Mouse (Mus musculus) lung, embryonic 16.5 days (tissue): ENCODE results near the gene Wfdc5. TPM values are rescaled to one million over a fixed set of nuclear protein-coding genes. Genes with fewer than 3 reads are reported as not detected.
"Not testable (repeated sequence)": the region's sequence is repeated elsewhere in the genome, so short reads cannot be mapped to it uniquely, and the experiment has no call there.

Source experiments
- ATAC-seq: fragments of 200-750 bp; cut with Nextera tagmentation; 2 replicates; pipeline ENCODE4 v1.8.0; 2017; ENCODE audit warnings: low read depth, mild to moderate bottlenecking, moderate library complexity
- H3K27ac ChIP-seq: fragments of 300-500 bp; sonication (generic); 2 replicates; pipeline ENCODE4 v1.5.1; 2014; ENCODE audit warnings: mild to moderate bottlenecking, control low read depth, low read length
- H3K27me3 ChIP-seq: fragments of 300-500 bp; sonication (generic); 2 replicates; pipeline ENCODE4 v1.6.1; 2014; ENCODE audit warnings: low read depth, low read length, mixed read lengths; ENCODE audit not compliant: control insufficient read depth, insufficient read depth
- H3K36me3 ChIP-seq: fragments of 300-500 bp; sonication (generic); 2 replicates; pipeline ENCODE4 v1.6.1; 2014; ENCODE audit warnings: low read length; ENCODE audit not compliant: control insufficient read depth, insufficient read depth
- H3K4me1 ChIP-seq: fragments of 300-500 bp; sonication (generic); replicated peaks from 2 replicates; pipeline ENCODE4 v1.6.1; 2014; ENCODE audit warnings: low read length, mixed read lengths; ENCODE audit not compliant: control insufficient read depth, insufficient read depth
- H3K4me2 ChIP-seq: fragments of 300-500 bp; sonication (generic); 2 replicates; pipeline ENCODE4 v1.6.1; 2014; ENCODE audit warnings: low read depth, low read length, control low read depth
- H3K4me3 ChIP-seq: fragments of 300-500 bp; sonication (generic); 2 replicates; pipeline ENCODE4 v1.5.1; 2014; ENCODE audit warnings: mild to moderate bottlenecking, low read length, control low read depth
- H3K9ac ChIP-seq: fragments of 300-500 bp; sonication (generic); 2 replicates; pipeline ENCODE4 v1.6.1; 2014; ENCODE audit warnings: low read length, control low read depth
- H3K9me3 ChIP-seq: fragments of 300-500 bp; sonication (generic); 2 replicates; pipeline ENCODE4 v1.6.1; 2016; ENCODE audit warnings: low read length; ENCODE audit not compliant: control insufficient read depth
- WGBS: fragments of 180-500 bp; shearing (Covaris S2); extraction: QIAGEN DNeasy Blood & Tissue Kit; methylation state at CpG from one replicate; pipeline ENCODE4 v1.1.7; 2014; 5-methylcytosine and 5-hydroxymethylcytosine counted together
- polyA plus RNA-seq: library from polyadenylated mRNA; unstranded; fragments of >200 nt; fragmentation: Nextera tagmentation; extraction: Ambion mirVana; gene quantifications from 2 replicates; pipeline ENCODE4 v1.2.1, GENCODE M21; 2015

Gene Wfdc5
- 0.16 TPM in 1 of 2 replicates, not detected in the other for polyA plus RNA-seq

DNA sequence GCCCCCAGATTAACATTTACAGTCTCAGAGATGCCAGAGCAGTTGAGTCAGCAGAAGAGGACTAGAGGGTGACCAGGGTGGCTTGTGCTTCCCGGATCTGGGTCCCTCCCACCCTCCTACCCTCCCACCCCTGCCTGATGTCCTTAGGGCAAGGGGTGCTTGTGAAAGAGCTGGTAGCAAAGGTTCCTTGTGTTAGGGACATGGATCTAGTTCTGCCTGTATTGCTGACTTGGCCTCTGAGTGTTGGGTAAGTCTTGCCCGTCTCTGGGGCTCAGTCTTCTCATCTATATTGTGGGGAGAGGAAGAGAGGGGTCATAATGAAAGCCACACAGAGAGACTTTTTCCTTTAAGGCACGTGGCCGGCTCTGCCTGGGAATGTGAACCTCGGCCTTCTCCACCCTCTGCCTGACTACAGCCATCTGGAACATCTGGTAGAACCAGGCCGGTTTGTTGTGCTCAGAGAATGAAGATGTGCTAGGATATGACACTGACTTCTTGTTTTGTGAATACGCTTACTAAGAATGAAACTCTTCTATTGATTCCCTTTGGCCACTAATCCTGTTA lies at the start of gene Wfdc5:
Wfdc5 (minus strand) TSS at position 51 of the 564 bp plus-strand sequence.
- Histone ChIP-seq H3K9ac (no peak within 1 kb of the TSS), H3K9me3 (no peaks in the 10 kb centered on the region), H3K4me2 (no peak within 1 kb of the TSS), H3K27me3 (no peaks in the 10 kb centered on the region), H3K4me1 (no peaks in the 10 kb centered on the region), H3K4me3 (no peak within 1 kb of the TSS), H3K36me3 (no peaks in the 10 kb centered on the region), H3K27ac (no peak within 1 kb of the TSS)
- ATAC-seq: no peak
- WGBS: 66% methylated on average over 7 of the region's 7 CpGs

DNA sequence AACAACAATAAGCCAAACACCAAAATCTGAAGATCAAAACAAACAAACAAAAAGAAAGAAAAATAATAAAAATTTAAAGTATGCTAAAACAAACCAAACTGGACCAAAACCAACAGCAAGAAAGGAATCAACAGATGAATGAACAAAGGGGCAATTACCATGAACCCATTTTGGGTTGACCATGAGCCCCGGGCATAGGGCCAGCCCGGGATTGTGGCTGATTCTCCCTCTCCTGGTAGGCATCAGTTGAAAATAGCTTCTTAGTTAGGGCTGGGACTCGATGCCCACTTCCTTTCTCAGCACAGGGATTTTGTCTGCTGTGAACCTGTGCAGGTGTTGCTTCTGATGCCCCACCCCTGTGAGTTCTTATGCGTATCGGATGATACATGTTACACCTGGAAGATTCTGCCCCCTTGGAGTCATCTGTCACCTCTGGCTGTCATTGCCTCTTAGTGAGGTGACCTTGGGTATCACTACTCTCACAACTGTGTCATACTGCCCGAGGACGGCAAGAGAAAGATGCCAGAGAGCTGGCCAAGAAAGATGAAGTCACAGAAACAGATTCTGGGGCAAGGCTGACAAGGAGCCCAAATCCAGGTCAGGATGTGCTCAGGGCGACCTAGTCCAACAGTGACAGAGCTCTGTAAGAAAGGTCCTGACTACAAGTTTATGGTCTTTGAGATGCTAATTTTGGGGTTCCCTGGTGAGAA lies 46.0 kb upstream of the Wfdc5 start:
- no peak overlapping the region for H3K27ac ChIP-seq
- ATAC-seq: no peak

DNA sequence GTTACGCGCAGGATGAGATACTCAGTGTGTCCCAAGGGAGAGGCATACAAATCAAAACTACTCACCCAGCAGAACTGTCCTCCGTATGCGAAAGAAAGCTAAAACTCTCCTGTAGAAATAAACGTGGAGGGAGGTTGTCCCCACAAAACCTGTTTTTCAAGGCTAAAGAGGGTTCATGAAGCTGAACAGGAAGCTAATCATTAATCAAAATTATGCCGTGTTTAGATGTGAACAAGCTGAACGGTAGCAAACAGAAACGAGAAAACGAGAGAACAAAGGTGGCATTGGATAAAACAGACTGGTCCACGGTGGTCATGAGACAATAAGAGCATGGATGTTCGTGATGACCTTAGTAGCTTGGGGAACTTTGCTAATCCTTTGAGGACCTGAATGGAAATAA lies 39.0 kb upstream of the Wfdc5 start, which contains the start of gene Wfdc15b:
Wfdc15b (minus strand) TSS at position 139 of the 400 bp plus-strand sequence.
- no peaks in the 10 kb centered on the region for H3K36me3 ChIP-seq
- no peak within 1 kb of the TSS for H3K4me3 ChIP-seq
- H3K4me2 ChIP-seq: no peak within 1 kb of the TSS
- H3K9ac ChIP-seq: no peak within 1 kb of the TSS
- H3K9me3 ChIP-seq: no peaks in the 10 kb centered on the region
- no peak for ATAC-seq
- H3K4me1 ChIP-seq: no peaks in the 10 kb centered on the region
- H3K27ac ChIP-seq: no peak within 1 kb of the TSS
- H3K27me3 ChIP-seq: no peaks in the 10 kb centered on the region
- WGBS: 26% methylated on average over 11 of the region's 11 CpGs

More for the DNA sequence above, 46.0 kb upstream of the Wfdc5 start:
- no peaks in the 10 kb centered on the region for H3K9me3 ChIP-seq
- no peaks in the 10 kb centered on the region for H3K36me3 ChIP-seq
- no peak overlapping the region for H3K9ac ChIP-seq
- H3K27me3 ChIP-seq: no peaks in the 10 kb centered on the region
- H3K4me1 ChIP-seq: no peaks in the 10 kb centered on the region
- WGBS: 81% methylated on average over 8 of the region's 8 CpGs
- H3K4me3 ChIP-seq: no peak overlapping the region
- H3K4me2 ChIP-seq: no peak overlapping the region

DNA sequence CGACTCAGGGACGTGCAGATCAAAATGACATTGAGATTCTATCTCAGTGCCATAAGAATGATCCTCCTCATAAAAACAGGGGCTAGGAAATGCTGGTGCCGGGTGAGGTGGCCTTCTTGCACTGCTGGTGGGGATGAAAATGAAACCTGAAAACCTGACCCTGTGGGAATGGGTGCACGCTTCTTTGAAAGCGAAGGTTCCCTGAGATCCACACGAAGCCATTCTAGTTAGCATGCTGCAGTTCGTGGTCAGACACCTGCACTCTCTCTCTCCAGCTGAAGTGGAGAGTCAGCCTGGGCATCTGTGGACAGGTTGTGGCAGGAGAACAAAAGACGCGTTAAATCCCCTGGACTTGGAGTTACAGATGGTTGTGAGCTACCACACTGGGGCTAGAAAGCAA lies 36.8 kb upstream of the Wfdc5 start:
- ATAC-seq: no peak
- 82% methylated on average over 9 of the region's 9 CpGs for WGBS
- Histone ChIP-seq H3K9ac (no peak overlapping the region), H3K4me1 (no peaks in the 10 kb centered on the region), H3K4me3 (no peak overlapping the region), H3K27me3 (no peaks in the 10 kb centered on the region), H3K27ac (no peak overlapping the region), H3K36me3 (no peaks in the 10 kb centered on the region), H3K9me3 (no peaks in the 10 kb centered on the region), H3K4me2 (no peak overlapping the region)

DNA sequence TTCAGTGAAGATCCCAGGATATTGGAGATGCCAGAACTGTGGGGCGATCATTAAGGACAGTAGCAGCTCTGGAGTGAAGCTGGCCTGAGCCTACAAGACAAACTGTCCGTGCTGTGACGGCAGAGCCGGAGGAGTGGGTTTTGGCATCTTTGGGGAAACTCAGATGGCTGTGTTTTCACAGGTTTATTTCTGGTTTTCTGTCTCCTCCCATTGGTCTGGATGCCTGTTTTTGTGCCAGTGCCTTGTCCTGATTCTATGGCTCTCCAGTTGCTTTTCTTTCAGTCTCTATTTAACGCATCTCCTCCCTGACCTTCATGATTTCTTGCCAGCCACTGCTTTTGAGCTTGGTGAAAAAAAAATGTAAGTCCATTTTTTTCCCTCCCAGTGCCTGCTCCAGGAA lies 30.2 kb upstream of the Wfdc5 start:
- Histone ChIP-seq H3K27me3 (no peaks in the 10 kb centered on the region), H3K4me3 (no peak overlapping the region), H3K27ac (no peak overlapping the region), H3K4me2 (no peak overlapping the region), H3K4me1 (no peaks in the 10 kb centered on the region), H3K9me3 (no peaks in the 10 kb centered on the region), H3K36me3 (no peaks in the 10 kb centered on the region), H3K9ac (no peak overlapping the region)
- ATAC-seq: no peak
- WGBS: 83% methylated on average over 5 of the region's 5 CpGs

DNA sequence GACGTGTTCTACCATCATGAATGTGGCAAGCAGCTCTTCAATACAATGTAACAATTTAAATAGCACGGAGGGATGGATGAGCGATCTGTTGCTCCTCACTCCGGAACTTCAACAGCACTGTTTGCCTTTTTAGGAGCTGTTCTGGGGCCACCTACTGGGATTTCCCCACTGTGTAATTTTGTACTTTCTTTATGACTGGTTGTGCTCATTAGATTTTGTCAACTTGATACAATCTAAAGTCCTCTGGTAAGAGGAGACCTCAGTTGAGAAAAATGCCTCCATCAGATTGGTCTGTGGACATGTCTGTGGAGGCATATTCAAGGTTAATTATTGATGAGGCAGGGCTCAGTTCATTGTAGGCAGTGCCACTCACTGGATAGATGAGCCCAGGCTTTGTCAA lies 28.4 kb upstream of the Wfdc5 start:
- Histone ChIP-seq H3K4me3 (no peak overlapping the region), H3K27ac (no peak overlapping the region), H3K27me3 (no peaks in the 10 kb centered on the region), H3K9me3 (no peaks in the 10 kb centered on the region), H3K4me2 (no peak overlapping the region), H3K9ac (no peak overlapping the region), H3K36me3 (no peaks in the 10 kb centered on the region), H3K4me1 (no peaks in the 10 kb centered on the region)
- whole genome bisulfite sequencing: 89% methylated on average over 4 of the region's 4 CpGs
- no peak for ATAC-seq

- no peak overlapping the region for H3K27ac ChIP-seq
- H3K27me3 ChIP-seq: no peaks in the 10 kb centered on the region
- H3K4me1 ChIP-seq: no peaks in the 10 kb centered on the region
- H3K4me3 ChIP-seq: no peak overlapping the region
- no peak overlapping the region for H3K9ac ChIP-seq
- 46% methylated on average over 4 of the region's 4 CpGs for WGBS
- no peaks in the 10 kb centered on the region for H3K9me3 ChIP-seq
- H3K4me2 ChIP-seq: no peak overlapping the region
- H3K36me3 ChIP-seq: no peaks in the 10 kb centered on the region
- no peak for ATAC-seq
These were observed 24.1 kb upstream of the Wfdc5 start for GRCm38 (mm10) chr2:164206676-164207075.

DNA sequence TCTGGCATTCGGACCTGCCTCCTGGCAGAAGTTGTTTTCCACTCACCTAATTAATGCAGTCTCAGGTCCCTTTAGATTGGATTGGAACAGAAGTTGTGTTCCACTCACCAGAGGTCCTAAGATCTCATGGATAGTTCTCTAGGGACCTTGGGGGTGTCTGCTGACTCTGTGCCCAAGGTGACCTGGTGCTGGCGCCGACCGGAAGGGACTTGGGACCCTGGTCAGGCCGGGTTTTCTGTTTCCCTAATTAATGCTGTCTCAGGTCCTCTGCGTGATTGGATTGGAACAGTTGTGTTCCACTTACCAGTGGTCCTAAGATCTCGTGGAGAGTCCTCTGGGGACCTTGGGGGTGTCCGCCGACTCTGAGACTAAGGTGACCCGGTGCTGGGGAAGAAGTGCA lies 23.5 kb upstream of the Wfdc5 start:
- not testable (repeated sequence) for H3K4me2 ChIP-seq, H3K27me3 ChIP-seq, H3K27ac ChIP-seq, H3K36me3 ChIP-seq, H3K4me1 ChIP-seq, H3K9me3 ChIP-seq, H3K4me3 ChIP-seq, ATAC-seq, H3K9ac ChIP-seq
- 83% methylated on average over 10 of the region's 10 CpGs for WGBS

DNA sequence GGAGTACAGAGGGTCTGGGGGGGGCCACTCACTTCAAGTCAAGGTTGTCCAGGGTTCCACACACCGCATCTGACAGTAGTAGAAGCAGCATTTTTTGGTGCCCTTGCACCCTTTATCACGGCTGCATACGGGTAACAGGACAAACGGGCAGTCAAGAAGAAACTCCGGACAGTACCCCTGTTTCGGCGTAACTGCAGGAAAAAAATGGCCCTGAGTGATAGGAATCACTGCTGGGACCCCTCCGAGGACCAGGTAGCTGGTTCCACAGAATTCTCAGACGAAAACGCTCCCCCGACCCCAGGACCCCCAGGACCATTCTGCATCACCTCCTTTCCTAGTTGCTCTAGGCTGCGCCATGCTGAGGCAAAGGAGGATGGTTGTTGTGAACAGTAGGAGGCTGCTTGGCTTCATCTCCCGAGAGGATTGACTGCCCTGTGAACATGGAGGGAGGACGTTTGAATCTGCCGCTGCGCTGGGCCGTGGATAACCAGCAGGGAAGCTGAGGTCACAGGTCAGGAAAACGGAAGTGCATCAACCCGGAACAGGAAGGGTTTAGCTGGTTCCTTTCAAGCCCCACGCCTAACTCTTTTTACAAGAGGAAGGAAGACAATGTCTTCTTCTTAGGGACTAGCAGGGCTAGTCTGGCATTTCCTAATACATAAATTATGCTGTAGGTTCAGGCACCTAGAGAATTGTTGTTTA lies 17.2 kb upstream of the Wfdc5 start, which contains the start of gene Wfdc15a:
Wfdc15a (minus strand) TSS at position 505 of the 702 bp plus-strand sequence.
- H3K9me3 ChIP-seq: no peaks in the 10 kb centered on the region
- no peaks in the 10 kb centered on the region for H3K36me3 ChIP-seq
- WGBS: 71% methylated on average over 20 of the region's 20 CpGs
- no peak within 1 kb of the TSS for H3K9ac ChIP-seq
- H3K4me2 ChIP-seq: no peak within 1 kb of the TSS
- H3K4me1 ChIP-seq: no peaks in the 10 kb centered on the region
- ATAC-seq: no peak
- H3K4me3 ChIP-seq: no peak within 1 kb of the TSS
- H3K27me3 ChIP-seq: no peaks in the 10 kb centered on the region
- no peak within 1 kb of the TSS for H3K27ac ChIP-seq
